Mouse (Mus musculus): ENCODE results near the gene Rbfox3. TPM values are rescaled to one million over a fixed set of nuclear protein-coding genes. Genes with fewer than 3 reads are reported as not detected.

Rbfox3 gene
- polyA plus RNA-seq, 1 experiment from 2014 or later: 0.82 TPM

DNA sequence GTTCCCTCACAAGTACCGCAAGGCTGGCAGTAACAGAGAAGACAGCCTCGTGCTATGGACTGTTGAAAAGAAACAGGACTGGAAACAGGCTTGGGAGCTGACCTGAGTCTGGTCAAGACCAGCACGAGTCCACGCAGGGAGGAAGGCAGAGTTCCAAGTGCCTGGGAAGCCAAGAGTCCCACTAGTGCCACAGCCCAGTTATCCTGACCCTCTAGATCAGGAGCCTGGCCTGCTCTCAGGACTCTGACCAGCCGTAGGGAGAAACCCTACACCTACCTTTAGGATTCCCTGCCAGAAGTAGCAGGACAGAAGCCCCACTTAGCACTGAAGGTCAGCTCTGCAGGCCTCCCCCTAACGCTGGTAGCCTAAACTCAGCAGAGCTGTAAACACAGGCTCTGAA is 1.3 kb upstream of the Rbfox3 start:
- no peak for DNase-seq (ENCODE audit: low spot score)
- no peak for TF ChIP-seq CTCF (IDR thresholded peaks at IDR 0.05; ENCODE audit: low read depth)
- WGBS: 47% methylated on average over 6 of the region's 6 CpGs
- Histone ChIP-seq H3K9ac (ENCODE audit: low read depth, low read length) (no peak overlapping the region), H3K27me3 (ENCODE audit: insufficient read depth, low read length) (peaks cover 34% of the 10 kb centered on the region), H3K4me3 (replicated peaks; ENCODE audit: low read depth, low read length) (no peak overlapping the region), H3K9me3 (replicated peaks; ENCODE audit: low read length) (no peaks in the 10 kb centered on the region), H3K27ac (no peak overlapping the region), H3K4me1 (replicated peaks; ENCODE audit: insufficient read depth, low read length) (peaks cover 4% of the 10 kb centered on the region; the same call in 1 of the 2 replicates), H3K4me2 (ENCODE audit: low read length) (no peak overlapping the region), H3K36me3 (ENCODE audit: insufficient read depth, low read length) (no peaks in the 10 kb centered on the region)
- no peak for ATAC-seq (replicated peaks; ENCODE audit: low FRiP score, low read depth)

- no peak for DNase-seq (ENCODE audit: low spot score)
- no peaks in the 10 kb centered on the region for H3K36me3 ChIP-seq (ENCODE audit: insufficient read depth, low read length)
- TF ChIP-seq CTCF (IDR thresholded peaks at IDR 0.05; ENCODE audit: low read depth): no peak
- WGBS: 81% methylated on average over 10 of the region's 10 CpGs
- H3K4me2 ChIP-seq (ENCODE audit: low read length): no peak overlapping the region
- H3K9ac ChIP-seq (ENCODE audit: low read depth, low read length): no peak overlapping the region
- H3K27ac ChIP-seq: no peak overlapping the region
- no peak for ATAC-seq (replicated peaks; ENCODE audit: low FRiP score, low read depth)
- peaks cover 4% of the 10 kb centered on the region; the same call in 1 of the 2 replicates for H3K4me1 ChIP-seq (replicated peaks; ENCODE audit: insufficient read depth, low read length)
- H3K4me3 ChIP-seq (replicated peaks; ENCODE audit: low read depth, low read length): no peak overlapping the region
- H3K27me3 ChIP-seq (ENCODE audit: insufficient read depth, low read length): peaks cover 53% of the 10 kb centered on the region
- H3K9me3 ChIP-seq (replicated peaks; ENCODE audit: low read length): no peaks in the 10 kb centered on the region
Observed at GRCm38 (mm10) chr11:118910756-118911155, 641 bp downstream of the Rbfox3 start.

GRCm38 (mm10) chr11:118909814-118910201 is 1.6 kb downstream of the Rbfox3 start:
- H3K4me2 ChIP-seq (ENCODE audit: low read length): peak overlapping the region; percentile 55
- WGBS: 3% methylated on average over 10 of the region's 13 CpGs
- peaks cover 55% of the 10 kb centered on the region for H3K27me3 ChIP-seq (ENCODE audit: insufficient read depth, low read length)
- ATAC-seq (replicated peaks; ENCODE audit: low FRiP score, low read depth) (no peak), DNase-seq (ENCODE audit: low spot score) (no peak)
- H3K27ac ChIP-seq: no peak overlapping the region
- no peaks in the 10 kb centered on the region for H3K9me3 ChIP-seq (replicated peaks; ENCODE audit: low read length)
- no peak for TF ChIP-seq CTCF (IDR thresholded peaks at IDR 0.05; ENCODE audit: low read depth)
- H3K36me3 ChIP-seq (ENCODE audit: insufficient read depth, low read length): no peaks in the 10 kb centered on the region
- peaks cover 4% of the 10 kb centered on the region; the same call in 1 of the 2 replicates for H3K4me1 ChIP-seq (replicated peaks; ENCODE audit: insufficient read depth, low read length)
- H3K9ac ChIP-seq (ENCODE audit: low read depth, low read length): no peak overlapping the region
- H3K4me3 ChIP-seq (replicated peaks; ENCODE audit: low read depth, low read length): peak overlapping the region; percentile 32; the same call in 1 of the 2 replicates

DNA sequence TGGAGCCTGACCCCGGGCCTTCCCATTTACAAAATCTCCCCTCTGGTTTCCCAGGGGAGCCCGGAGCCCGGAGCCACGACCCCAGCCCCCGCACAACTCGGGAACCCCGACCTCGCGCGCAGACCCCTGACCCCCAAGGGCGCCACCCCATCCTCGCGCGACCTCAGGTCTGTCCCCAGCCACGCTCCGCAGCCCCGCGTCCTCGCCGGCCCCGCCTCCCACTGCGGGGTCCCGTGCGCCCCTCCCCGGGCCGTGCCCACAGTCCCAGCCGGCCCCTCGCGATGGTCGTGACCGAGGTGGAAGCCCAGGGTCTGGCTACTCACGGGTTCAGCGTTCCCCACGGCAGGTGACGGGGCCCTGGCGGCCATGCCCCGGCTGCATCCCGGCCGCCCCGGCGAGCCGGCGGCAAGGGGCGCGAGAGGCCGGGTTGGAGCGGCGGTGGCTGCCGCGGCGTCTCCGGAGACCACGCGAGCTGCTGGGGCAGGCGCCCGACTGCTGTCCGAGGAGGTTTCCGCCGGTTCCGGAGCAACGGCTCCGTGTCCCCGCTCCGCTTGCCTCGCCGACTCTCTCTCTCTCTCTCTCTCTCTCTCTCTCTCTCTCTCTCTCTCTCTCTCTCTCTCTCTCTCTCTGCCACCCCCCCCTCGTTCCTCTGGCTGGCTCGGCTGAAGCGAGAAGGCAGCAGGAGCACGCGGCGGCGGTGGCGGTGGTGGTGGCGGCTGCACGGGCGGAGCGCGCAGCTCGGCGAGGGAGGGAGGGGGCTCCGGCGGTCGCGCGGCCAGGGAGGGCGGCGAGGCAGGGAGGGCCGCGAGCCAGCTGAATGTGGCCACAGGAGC is 2.2 kb downstream of the Rbfox3 start:
- no peak for TF ChIP-seq CTCF (IDR thresholded peaks at IDR 0.05; ENCODE audit: low read depth)
- Histone ChIP-seq H3K4me2 (ENCODE audit: low read length) (peak overlapping the region; percentile 55), H3K9me3 (replicated peaks; ENCODE audit: low read length) (no peaks in the 10 kb centered on the region), H3K4me3 (replicated peaks; ENCODE audit: low read depth, low read length) (peak overlapping the region; percentile 32), H3K27ac (no peak overlapping the region), H3K36me3 (ENCODE audit: insufficient read depth, low read length) (no peaks in the 10 kb centered on the region), H3K27me3 (ENCODE audit: insufficient read depth, low read length) (peaks cover 55% of the 10 kb centered on the region), H3K4me1 (replicated peaks; ENCODE audit: insufficient read depth, low read length) (peaks cover 4% of the 10 kb centered on the region; the same call in 1 of the 2 replicates), H3K9ac (ENCODE audit: low read depth, low read length) (no peak overlapping the region)
- no peak for DNase-seq (ENCODE audit: low spot score)
- WGBS: under 1% methylated on average over 48 of the region's 90 CpGs
- ATAC-seq (replicated peaks; ENCODE audit: low FRiP score, low read depth): no peak

GRCm38 (mm10) chr11:118908431-118908980 is 2.9 kb downstream of the Rbfox3 start:
- Histone ChIP-seq H3K36me3 (ENCODE audit: insufficient read depth, low read length) (no peaks in the 10 kb centered on the region), H3K4me1 (replicated peaks; ENCODE audit: insufficient read depth, low read length) (peaks cover 4% of the 10 kb centered on the region; the same call in 1 of the 2 replicates), H3K27ac (no peak overlapping the region), H3K9ac (ENCODE audit: low read depth, low read length) (no peak overlapping the region), H3K27me3 (ENCODE audit: insufficient read depth, low read length) (peaks cover 55% of the 10 kb centered on the region), H3K4me3 (replicated peaks; ENCODE audit: low read depth, low read length) (peak overlapping the region; percentile 32), H3K9me3 (replicated peaks; ENCODE audit: low read length) (no peaks in the 10 kb centered on the region), H3K4me2 (ENCODE audit: low read length) (peak overlapping the region; percentile 55)
- WGBS: 1% methylated on average over 52 of the region's 52 CpGs
- ATAC-seq (replicated peaks; ENCODE audit: low FRiP score, low read depth) (no peak), DNase-seq (ENCODE audit: low spot score) (no peak)
- no peak for TF ChIP-seq CTCF (IDR thresholded peaks at IDR 0.05; ENCODE audit: low read depth)

GRCm38 (mm10) chr11:118907471-118908401 is 3.7 kb downstream of the Rbfox3 start:
- WGBS: 2% methylated on average over 43 of the region's 43 CpGs
- H3K9me3 ChIP-seq (replicated peaks; ENCODE audit: low read length): no peaks in the 10 kb centered on the region
- no peak for TF ChIP-seq CTCF (IDR thresholded peaks at IDR 0.05; ENCODE audit: low read depth)
- no peak overlapping the region for H3K9ac ChIP-seq (ENCODE audit: low read depth, low read length)
- H3K4me3 ChIP-seq (replicated peaks; ENCODE audit: low read depth, low read length): no peak overlapping the region
- H3K36me3 ChIP-seq (ENCODE audit: insufficient read depth, low read length): no peaks in the 10 kb centered on the region
- H3K4me1 ChIP-seq (replicated peaks; ENCODE audit: insufficient read depth, low read length): peaks cover 4% of the 10 kb centered on the region; the same call in 1 of the 2 replicates
- no peak for ATAC-seq (replicated peaks; ENCODE audit: low FRiP score, low read depth)
- DNase-seq (ENCODE audit: low spot score): no peak
- H3K27me3 ChIP-seq (ENCODE audit: insufficient read depth, low read length): peaks cover 55% of the 10 kb centered on the region
- H3K27ac ChIP-seq: no peak overlapping the region
- 0 out of 2 replicates have a peak overlapping the region, but pooled peaks have one; percentile 55 for H3K4me2 ChIP-seq (ENCODE audit: low read length)

All from kidney, postnatal 0 days (tissue).